ENCODE assay signal across 15 mouse cellular contexts in genomic region chr14:23041002-23041401, GRCm38 (mm10).
"Had no signal": no experiment of that assay in that cellular context is flagged by ENCODE, and none has a peak within 500 bp of the region (broad histone marks: within the 10 kb centered on the region; RNA-seq: fewer than 3 reads in every experiment).

No protein-coding gene starts in this region.

- H3K27ac ChIP-seq: neural tube, embryonic 12.5 days; stomach, embryonic 15.5 days; stomach, postnatal 0 days had no signal

- H3K36me3 ChIP-seq: neural tube, embryonic 12.5 days; stomach, embryonic 15.5 days had no signal

- H3K4me2 ChIP-seq: neural tube, embryonic 12.5 days; stomach, embryonic 15.5 days had no signal

- H3K9me3 ChIP-seq: neural tube, embryonic 12.5 days; stomach, embryonic 15.5 days had no signal

- H3K27me3 ChIP-seq: neural tube, embryonic 12.5 days; stomach, embryonic 15.5 days had no signal

- DNase-seq: retina, postnatal 1 day; right cerebral cortex, adult 18-20 months; right cerebral cortex, postnatal 14 days; right cerebral cortex, postnatal 25 days; right cerebral cortex, postnatal 4 days; spleen, adult 18-20 months; thymus, adult 18-20 months; thymus, adult 2 months; thymus, postnatal 14 days; thymus, postnatal 25 days; thymus, postnatal 36 days; thymus, postnatal 4 days had no signal

- H3K4me1 ChIP-seq: stomach, embryonic 15.5 days had no signal

- H3K9ac ChIP-seq: neural tube, embryonic 12.5 days; stomach, embryonic 15.5 days had no signal

- H3K4me3 ChIP-seq: neural tube, embryonic 12.5 days; stomach, embryonic 15.5 days had no signal
